Mouse (Mus musculus) left cerebral cortex, adult 8-10 months (tissue): ENCODE data around the gene Cntd1. TPM values are rescaled to one million over a fixed set of nuclear protein-coding genes. Genes with fewer than 3 reads are reported as not detected.
"Not testable (repeated sequence)": the region's sequence is repeated elsewhere in the genome, so short reads cannot be mapped to it uniquely, and the experiment has no call there.

ENCODE experiments used
- DNase-seq, 2 experiments: peaks; one replicate each; pipeline ENCODE4 v3.0.0; 2022; ENCODE audit warnings: low spot score in 2 of 2
- total RNA-seq, 4 experiments: library from RNA; stranded (reverse); gene quantifications; 2 replicates each; pipeline ENCODE4 v1.2.4; 2022

Cntd1 gene
- total RNA-seq, 4 experiments from 2014 or later, result 0.25 to 0.55 (median 0.35) TPM

DNA sequence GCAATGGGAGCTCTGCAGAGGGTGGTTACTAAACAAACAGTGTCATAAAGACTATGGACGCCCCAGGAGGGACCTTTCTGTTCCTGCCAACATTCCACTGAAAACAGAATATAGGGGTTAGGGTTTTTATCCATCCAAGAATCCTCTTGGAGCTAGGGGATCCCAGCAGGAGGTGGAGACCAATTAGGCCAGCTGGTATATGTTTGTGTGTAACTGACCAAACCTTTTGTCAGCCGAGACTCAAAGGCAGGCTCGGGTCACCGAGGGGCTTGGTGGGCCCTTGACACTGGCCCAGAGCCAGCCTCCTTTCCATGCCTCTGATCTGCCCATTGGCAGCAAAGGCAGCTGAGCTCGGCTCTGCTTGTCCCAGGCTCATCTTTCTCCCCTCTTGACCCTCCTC is 4.1 kb downstream of the Cntd1 start:
- no peak for DNase-seq

DNA sequence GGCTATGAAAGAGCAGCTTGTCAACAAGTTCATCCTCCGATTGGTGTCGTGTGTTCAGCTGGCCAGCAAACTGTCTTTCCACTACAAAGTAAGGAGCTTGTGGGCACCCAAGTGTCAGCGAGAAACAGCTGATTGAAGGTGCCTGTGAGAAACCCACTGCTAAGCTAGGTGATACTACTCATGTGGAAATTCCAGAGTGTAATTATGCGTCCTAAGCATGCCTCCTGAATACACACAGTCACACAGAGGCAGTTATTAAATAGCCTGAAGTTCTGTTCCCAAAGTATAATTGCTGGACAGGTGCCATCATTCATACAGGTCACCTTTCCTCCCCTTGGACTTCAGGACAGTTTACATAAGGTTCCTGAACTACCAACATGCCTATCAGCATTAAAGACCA is 5.0 kb downstream of the Cntd1 start:
- no peak for DNase-seq

DNA sequence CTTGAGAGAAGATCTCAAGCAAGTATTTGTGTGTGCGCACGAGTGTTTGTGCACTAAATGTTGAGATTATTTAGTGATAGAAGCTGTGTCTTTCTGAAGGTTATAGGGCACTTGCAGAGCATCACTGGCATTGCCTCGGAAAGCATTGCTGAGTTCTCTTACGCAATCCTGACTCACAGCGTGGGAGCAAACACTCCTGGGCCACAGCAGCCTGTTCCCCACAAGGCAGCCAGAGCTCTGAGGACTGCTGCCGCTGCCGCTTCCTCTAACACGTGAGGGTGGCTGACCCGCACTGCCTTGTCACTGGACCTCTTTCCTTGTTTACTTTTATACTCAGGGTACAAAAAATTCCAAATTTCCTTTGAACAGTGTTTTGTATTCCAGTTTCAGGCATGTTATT is 8.5 kb downstream of the Cntd1 start:
- DNase-seq, result no peak

DNA sequence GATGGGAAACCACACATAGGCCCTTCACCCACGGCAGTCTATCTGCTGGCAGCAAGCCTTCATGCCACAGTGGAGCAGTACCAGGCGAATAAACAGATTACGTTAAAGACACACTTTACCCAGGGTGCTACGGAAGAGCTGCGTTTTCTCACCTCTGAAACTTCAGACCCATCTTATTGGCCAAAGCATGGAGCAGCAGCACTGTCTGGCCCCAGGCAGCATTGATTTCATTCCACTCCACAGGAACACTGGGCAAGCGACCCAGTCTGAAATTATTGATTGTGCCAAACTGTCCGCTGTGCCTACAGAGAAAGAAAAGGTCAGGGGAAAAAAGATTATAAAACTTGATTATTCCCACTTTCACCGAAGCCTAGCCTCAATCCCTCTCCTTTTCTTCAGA is 12.4 kb downstream of the Cntd1 start:
- no peak for DNase-seq

DNA sequence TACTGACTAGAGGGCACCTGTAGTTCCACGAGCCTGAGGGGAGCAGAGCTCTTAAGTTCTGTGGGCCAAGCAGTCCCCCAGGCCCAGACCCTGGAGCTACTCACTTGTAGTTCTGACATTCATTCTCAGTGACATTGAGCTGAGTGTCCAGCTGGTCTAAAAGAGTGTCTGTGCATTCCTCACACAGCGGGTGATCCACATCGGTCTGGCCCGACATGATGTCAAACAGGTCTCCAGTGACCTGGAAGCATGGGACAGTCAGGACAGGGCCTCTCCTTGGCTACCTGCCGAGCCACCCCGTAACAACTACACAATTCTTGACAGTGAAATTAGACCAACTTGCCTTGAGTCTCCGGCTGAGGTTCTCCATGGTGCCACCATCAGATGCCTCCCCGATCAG is 16.4 kb downstream of the Cntd1 start:
- no peak for DNase-seq

DNA sequence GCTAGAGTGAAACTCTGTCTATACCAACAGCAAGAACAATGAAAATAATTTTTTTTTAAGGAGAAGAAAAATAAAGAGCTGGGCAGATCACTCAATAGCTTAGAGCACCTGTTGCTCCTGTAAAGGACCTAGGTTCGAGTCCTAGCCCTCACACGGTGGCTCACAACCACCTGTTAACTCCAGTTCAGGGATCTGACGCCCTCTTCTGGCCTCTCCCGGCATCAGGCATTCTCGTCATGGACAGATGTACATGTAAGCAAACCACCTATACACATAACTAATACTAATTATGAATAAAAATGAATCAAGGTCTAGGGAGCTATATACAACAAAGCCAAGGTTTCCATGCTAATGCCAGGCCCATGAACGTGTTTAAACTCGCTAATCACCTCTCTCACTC is 22.1 kb downstream of the Cntd1 start:
- no peak for DNase-seq

DNA sequence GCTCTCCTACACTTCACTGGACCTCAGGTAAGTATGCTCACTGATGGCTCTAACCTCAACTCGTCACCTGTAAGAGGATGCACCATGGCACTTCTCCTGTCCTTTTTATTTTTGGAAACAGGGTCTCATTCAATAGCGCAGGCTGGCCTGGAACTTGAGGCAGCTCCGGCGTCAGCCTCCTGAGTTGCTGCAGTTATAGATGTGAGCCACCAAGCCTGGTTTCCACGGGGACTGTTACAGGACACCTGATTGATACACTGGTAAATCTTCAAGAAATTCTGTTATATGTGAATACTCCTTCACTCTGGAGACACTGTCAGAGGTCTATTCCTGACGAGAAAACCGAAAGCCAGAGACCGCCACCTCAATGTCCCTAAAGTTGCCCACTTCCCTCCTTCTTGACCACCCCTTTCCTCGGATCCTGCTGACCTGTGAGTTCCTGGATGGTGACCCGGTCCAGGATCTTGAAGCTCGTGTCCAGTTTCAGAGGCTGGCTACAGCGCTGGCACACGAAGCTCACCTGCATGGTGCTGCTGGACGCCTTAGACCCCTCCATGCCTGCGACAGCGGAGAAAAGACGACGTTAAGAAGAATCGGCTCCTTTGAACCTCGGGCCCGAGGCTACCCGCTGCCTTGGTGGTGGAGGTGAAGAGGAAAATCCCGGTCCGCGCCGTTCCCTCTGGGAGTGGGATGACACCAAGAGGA is 22.6 kb downstream of the Cntd1 start:
- no peak for DNase-seq

DNA sequence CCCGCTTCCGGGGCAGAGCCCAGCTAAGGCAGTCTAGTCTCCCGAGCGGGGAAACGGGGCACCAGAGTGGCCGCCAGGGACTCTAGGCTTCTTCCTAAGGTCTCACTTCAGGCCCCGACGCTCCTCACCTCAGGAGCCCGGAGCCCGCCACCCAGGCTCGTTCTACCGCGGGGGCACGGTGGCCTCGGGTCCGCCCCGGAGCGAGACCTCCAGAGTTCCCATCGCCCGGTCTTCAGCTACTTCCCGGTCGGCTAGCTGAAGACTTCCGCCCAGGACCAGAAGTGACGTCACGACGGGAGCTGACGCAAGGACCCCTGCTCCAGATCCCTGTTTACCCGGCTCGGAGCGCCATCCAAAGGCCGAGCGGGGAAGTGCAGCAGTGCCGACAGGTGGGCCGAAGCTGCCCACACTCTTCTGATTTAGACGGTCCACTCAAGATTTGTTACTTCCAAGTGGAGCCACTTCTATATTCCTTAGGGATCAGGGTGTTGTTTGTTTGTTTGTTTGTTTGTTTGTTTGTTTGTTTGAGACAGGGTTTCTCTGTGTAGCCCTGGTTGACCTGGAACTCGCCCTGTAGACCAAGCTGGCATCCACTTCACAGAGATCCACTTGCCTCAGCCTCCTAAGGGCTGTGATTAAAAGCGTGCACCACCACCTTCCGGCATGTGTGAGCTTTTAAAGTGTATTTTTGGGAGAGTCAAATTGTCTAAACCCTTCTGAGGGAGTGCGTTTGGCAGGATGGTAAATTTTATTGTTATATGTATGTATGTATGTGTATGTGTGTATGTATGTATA is 23.4 kb downstream of the Cntd1 start, which contains the start of gene Becn1:
Gene Becn1 (minus strand): TSS at position 283 of the 795 bp plus-strand sequence.
- peak; percentile 91 to 96 for DNase-seq

DNA sequence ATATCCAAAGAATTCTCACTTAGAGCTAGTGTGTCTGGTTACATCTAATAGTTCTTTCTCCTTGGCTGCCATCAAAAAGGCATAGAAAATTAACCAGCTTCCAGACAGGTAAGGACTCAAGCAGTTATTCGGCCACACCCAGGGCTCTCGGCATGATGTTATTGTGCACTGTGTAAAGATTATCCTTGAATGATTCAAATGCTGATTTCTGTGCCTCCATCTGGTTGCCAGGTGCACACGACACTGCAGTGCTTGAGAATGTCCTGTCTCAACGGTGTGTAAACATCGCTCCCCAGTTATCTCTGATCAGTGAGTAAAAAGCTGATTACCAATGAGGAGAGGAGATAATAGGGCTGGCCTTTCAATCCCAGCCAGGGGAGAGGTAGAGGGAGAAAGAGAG is 28.9 kb downstream of the Cntd1 start:
- DNase-seq, result no peak

DNA sequence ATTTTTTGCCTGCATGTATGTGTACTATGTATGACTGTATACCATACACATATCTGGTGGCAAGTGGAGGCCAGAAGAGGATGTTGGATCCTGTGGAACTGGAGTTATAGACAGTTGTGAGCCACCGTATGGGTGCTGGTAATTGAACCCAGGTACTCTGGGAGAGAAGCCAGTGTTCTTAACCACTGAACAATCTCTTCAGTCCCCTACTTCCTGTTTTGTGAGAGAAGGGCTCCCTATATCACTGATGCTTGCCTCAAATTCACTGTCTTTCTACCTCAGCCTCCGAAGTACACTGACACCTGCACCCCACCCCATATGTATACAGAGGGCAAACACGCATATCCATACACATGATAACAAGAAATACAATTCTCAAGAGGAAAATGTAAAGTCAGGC is 32.3 kb downstream of the Cntd1 start:
- no peak for DNase-seq

DNA sequence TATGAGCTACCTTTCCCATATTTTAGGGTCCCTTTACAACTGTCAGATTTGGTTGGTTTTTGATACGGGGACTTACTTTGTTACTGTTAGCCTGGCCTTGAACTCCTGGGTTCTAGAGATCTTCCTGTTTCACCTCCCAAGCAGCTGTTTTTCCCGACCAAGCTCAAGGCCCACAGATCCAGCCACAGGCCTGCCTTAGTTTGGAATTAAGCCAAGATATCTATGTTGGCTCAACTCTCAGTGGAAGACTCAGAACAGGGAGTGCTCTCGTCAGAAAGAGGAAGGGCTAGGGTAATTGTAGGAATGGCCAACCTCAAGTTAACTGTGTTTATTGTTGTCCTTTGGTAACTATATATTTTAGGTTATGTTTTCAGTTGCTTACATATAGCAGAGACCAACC is 33.3 kb downstream of the Cntd1 start:
- DNase-seq, result no peak

DNA sequence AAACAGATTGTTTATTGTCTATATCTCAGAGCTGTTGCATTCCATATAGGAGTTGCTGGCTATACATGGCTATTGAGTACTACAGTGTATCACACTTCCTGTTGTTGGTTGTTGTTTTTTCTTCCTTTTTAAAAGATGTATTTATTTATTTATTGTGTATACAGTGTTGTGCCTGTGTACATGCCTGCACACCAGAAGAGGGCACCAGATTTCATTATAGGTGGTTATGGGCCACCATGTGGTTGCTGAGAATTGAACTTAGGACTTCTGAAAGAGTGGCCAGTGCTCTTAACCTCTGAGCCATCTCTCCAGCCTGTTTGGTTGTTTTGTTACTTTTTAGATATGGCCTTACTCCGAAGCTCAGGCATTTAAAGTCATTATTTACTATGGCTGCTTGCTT is 35.8 kb downstream of the Cntd1 start:
- DNase-seq, result no peak

DNA sequence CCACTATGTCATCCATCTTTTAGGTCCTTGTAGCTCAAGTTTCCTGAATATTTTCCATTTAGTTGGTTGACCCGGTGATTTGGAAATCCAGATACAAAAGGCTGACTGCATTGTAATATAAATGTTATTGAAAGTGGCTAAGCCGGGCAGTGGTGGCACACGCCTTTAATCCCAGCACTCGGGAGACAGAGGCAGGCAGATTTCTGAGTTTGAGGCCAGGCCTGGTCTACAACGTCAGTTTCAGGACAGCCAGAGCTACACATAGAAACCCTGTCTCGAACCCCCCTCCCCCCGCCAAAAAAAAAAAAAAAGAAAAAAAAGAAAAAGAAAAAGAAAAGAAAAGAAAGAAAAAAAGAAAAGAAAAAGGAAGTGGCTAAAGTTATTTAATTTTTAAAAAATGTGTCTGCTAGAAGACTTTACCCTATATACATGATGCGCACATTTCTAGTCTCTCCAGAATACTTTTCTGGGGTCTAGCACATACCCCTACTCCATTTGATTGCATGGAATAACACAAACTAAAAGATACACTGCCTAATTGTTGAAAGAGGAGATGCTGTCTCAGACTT is 36.4 kb downstream of the Cntd1 start:
- no peak for DNase-seq

DNA sequence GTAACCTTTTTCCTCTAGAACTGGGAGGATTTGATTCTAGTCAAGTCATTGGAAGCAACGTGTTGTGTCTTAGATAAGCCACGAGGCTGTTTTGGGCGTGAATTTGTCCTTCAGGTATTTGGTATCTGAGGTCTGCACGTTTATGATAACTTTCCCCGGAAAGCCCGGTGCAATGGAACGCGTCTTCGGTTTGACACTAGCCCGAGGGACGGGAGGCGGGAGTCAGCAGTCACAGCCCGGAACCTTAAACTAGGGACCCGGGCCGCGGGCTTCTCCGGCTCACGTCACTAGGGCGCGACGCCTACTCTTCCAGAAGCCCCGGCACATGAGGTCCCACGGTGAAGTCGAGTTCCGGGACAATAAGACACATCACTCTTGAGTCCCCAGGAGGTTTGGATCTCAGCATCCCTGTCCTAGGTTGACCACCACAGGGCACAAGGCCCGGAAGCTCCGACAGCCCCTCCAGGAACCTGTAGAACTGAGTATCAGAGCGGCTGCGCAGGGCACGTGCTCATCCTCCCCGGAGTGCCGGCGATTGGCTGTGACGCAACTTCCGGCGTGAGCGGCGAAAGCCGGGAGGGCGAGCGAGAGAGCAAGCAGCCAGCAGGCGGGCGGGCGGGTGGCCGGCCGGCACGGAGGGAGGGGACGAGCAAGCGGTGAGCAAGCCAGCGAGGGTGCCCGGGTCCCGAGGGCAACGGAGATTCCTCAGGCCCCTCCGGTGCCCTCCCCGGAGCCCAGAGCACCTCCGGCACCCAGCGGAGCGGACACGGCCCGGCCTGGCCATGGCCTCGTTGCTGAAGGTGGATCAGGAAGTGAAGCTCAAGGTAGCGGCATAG is 37.1 kb downstream of the Cntd1 start, which contains the start of gene Psme3:
Gene Psme3 (plus strand): TSS at position 549 of the 836 bp plus-strand sequence.
- DNase-seq, result peak; percentile 91 to 95

DNA sequence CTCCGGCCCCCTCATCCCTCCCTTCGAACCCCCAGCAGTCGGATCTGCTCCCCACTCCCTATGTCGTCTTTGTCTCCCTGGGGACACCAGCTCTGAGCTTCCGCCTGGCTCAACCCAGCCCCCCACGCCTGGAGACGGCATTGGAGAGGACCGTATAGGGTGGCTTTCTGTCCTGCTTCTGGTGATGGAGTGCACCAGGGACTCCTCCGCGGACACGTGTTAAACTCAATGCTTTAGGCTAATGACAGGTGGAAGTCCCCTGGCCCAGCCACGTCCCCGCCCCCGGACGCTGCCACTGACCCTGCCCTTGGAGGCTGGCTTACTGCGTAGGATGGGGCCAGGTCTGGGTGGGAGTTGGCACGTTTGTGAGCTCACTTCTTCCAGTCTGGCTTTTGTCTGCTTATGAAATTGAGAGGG is 37.7 kb downstream of the Cntd1 start:
- DNase-seq, result no peak

DNA sequence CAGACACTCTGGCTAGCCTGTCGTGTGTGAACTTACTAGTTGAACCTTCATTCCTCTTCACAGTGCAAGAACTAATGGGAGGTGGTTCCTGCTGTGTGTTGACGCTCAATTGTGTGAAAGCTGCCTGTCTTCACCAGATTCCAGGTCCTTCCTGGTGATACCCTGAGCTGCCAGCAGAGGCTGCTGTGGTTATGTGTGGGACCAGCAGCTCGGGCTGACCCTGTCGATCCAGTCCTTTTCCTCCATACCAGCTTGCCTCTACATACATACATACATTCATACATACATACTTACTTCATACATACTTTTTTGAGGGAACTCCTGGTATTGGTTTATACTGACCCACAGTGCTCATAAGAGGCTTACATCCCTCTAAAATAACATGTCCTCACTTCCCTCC is 44.8 kb downstream of the Cntd1 start:
- DNase-seq, result peak; percentile 47 to 67

DNA sequence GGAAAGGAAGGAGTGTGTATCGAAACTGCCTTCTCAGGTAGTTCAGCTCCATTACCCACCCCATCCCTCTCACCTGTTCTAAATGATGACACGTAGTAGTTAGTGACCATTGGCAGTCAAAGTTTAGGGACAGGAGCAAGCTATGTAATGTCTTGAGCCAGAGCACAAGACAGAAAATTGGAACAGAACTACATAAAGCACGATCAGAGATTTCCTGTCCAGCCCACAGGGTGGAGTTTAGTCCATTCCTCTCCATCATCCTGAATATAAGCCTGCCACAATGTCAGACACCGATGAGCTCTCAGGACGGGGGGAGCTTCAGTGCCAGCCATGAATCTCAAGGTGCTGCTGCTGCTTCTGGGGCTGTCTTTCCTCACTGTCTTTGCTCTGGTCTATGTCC is 46.0 kb downstream of the Cntd1 start, which contains the start of gene Aoc2:
Gene Aoc2 (plus strand): TSS at position 301 of the 400 bp plus-strand sequence.
- DNase-seq, result no peak

DNA sequence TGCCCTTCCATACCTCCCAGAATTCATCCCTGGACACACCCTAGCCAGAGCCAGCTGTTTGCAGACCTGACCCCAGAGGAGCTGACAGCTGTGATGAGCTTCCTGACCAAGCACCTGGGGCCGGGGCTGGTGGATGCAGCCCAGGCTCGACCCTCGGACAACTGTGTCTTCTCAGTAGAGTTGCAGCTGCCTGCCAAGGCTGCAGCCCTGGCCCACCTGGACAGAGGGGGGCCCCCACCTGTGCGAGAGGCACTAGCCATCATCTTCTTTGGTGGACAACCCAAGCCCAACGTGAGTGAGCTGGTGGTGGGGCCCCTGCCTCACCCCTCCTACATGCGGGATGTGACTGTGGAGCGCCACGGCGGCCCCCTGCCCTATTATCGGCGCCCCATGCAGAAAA is 46.4 kb downstream of the Cntd1 start:
- not testable (repeated sequence) for DNase-seq

DNA sequence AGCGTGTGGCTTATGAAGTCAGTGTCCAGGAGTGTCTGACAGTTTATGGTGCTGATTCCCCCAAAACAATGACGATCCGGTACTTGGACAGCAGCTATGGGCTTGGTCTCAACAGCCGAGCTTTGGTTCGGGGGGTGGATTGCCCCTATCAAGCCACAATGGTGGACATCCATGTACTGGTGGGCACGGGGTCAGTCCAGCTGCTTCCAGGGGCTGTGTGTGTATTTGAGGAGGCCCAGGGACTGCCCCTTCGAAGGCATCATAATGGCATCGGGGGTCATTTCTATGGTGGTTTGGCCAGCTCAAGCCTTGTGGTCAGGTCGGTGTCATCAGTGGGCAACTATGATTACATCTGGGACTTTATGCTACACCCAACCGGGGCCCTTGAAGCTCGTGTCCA is 47.3 kb downstream of the Cntd1 start:
- DNase-seq, result no peak

DNA sequence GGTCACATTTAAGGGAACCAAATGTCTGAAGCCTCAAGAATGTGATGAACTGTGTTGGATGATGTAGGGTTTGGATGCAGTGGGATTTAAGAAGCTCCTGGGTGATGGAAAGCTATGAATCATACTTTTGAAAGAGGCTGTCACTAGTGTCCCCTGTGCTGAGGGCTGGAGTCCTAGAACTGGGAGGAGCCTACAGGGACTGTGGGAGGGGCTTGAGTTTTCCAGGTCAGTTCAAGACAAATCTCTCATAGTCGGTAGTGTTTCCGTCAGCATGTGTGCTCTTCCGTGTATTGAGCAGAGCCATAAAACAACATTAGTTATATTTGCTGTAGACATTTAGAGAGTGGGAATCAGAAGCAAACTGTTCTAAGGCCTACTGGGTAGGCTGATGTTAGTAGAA is 48.5 kb downstream of the Cntd1 start:
- no peak for DNase-seq

DNA sequence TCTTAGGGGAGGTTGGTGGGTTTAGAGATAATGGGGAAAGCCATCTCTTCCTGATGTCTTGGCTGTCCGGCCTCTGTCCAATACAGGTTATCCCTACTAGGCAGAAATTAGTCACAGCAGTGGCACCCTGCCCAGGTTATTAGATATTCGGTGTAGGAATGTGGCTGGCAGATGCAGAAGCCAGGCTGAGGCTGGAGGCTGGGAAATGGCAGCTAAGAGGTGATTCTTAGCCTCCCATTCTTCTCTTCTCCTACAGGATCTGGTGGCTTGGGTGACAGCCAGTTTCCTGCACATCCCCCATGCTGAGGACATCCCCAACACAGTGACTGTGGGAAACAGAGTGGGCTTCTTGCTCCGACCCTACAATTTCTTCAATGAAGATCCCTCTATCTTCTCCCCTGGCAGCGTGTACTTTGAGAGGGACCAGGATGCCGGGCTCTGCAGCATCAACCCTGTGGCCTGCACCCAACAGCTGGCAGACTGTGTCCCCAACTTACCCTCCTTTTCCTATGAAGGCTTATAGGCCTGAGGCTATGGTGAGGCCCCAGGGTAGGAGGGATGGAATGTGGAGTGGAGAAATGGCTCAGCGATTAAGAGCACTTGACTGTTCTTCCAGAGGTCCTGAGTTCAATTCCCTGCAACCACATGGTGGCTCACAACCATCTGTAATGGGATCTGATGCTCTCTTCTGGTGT is 50.3 kb downstream of the Cntd1 start:
- DNase-seq, result peak in 1 of 2 experiments; percentile 28
